Mouse (Mus musculus): ENCODE measurements around the gene Cdc14b. TPM values are rescaled to one million over a fixed set of nuclear protein-coding genes. Genes with fewer than 3 reads are reported as not detected.

Cdc14b gene
- 1.4 and 1.5 TPM in 2 replicates for polyA plus RNA-seq (2021; fragmentation: Nextera tagmentation)
- long read RNA-seq, experiment 1, partial matches to known transcripts = 0 of 4 reads
- long read RNA-seq, experiment 1, other reads (novel, unspliced or antisense) = 4 of 4 reads
- long read RNA-seq, experiment 2, partial matches to known transcripts = 0 of 5 reads
- long read RNA-seq, experiment 2, other reads (novel, unspliced or antisense) = 4 of 5 reads

DNA sequence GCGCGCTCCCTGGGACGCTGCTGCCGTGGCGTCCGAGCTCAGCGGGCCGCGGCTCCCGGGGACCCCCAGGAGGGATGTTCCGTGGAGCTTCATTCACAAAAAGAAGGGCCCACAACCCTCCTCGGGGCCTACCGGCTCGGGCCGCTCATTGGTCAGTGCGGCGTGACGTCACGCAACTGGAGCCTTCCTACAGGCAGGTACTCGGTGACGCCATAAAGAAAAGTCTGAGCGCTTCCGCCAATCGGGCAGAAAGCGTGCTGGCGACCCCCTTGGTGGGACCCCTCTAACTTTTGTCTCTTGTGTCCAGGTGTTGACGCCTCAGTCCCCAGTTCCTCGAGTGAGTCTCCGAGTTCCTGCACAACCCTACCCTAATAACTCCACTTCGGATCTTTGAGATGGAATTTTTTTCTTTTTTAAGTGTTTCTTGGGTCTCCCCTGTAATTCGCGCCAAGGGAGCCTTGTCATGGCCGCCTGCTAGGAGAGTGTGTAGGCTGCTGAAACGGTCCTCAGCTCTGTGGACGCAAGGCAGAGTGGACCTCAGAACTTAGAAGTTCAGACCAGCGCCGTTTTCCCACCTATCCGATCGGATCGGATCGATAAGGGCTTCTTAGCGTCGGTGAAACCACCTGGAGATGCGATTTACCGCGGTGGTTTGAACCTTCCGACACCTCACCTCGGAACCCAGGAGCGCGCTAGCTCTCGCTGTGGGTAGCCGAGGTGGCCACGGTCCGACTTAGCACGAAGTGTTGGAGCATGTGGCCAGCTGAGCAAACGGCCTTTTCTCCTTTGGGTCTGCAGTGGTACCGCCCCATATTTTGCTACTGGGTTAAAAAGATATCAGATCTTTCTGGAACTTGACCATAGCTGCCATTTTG is at the start of gene Cdc14b:
Gene Cdc14b (minus strand): TSS at position 412 of the 875 bp plus-strand sequence.

DNA sequence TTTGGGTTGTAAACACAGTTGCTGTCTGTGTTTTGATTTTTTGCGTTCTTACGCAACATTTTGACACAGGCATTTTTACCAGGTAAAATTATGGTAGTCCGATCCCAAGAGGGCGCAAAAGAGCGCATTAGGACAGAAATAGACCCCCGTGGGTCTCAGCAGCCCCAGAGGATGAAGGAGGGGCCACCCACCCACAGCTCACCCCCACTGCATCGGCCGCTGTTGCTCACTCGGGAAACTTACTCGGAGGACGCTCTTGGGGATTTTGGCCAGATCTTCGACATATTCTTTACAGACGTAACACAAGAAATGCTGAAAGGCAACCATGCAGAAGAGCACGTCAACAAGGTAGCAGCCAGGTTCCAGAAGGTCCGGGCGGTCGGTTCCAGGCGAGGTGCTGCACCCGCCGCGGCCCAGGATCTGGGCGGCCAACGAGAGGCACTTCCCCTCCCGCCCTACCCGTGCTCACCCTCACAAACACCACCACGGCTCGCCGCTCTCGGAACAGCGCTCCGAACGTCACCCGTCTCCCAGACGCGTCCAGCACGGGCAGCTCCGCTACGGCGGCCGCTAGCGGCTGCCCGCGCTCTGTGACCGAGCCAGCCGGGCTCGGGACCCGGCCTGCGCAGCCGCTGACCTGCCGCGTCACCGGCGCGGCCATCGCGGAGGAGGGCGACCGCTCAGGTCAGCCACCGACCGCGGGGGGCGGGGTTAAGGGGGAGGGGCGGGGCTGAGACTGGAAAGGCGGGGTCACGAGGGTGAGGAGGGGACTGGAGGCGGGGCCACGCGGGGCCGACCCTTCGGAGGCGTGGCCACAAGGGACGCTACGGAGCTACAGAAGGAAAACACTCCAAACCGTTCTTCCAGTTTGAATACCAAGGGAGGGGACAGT is 37.2 kb upstream of the Cdc14b start, which contains the start of gene Aaed1:
Gene Aaed1 (minus strand): TSS at position 687 of the 892 bp plus-strand sequence.

GRCm38 (mm10) chr13:64161548-64161915 is 113.6 kb downstream of the Cdc14b start, which contains the start of gene Habp4:
Gene Habp4 (plus strand): TSS chr13:64161824.

DNA sequence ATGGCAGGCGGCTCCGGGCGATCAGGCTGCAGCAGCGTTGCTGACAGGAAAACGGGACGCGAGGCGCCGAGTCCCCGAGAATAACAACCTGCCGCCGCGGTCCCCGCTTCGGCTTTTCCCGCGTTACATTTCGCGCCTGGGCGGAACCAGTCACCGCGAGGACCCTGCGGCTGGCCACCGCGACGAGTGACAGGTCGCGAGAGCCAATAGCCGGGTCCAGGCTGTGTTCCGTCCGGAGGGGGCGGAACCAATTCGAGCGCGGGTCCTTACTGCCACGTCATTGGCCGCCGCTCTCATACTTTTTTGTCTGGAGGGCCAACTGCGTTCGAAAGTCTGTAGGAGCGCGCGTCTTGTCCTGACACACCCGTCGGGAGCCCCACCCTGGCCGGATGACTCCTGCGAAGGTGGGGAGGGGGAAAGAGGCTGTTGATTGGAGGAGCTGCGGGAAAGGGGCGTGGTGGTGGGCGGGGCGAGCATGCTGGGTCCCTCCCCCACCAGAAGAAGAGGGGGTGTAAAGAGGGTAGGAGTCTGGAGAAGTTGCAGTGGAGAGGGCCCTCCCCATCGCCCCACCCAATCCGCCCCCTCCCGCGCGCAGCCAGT is 121.9 kb downstream of the Cdc14b start, which contains the start of gene Zfp367:
Gene Zfp367 (minus strand): TSS at position 120 of the 600 bp plus-strand sequence.

Other genes with a start within 250 kb of the Cdc14b start
- gene Hsd17b3, start 186.1 kb downstream of the Cdc14b start, polyA plus RNA-seq (2021; fragmentation: Nextera tagmentation) = not detected in 2 replicates
- gene Slc35d2, start 145.9 kb downstream of the Cdc14b start, polyA plus RNA-seq (2021; fragmentation: Nextera tagmentation) = 0.85 and 1.8 TPM in 2 replicates
- 14.8 and 23.7 TPM in 2 replicates for gene Zfp367, start 122.1 kb downstream of the Cdc14b start, polyA plus RNA-seq (2021; fragmentation: Nextera tagmentation)
- 38.8 and 254 TPM in 2 replicates for gene Habp4, start 113.5 kb downstream of the Cdc14b start, polyA plus RNA-seq (2021; fragmentation: Nextera tagmentation)
- gene Aaed1, start 37.4 kb upstream of the Cdc14b start, polyA plus RNA-seq (2021; fragmentation: Nextera tagmentation) = 23.9 and 24.9 TPM in 2 replicates
- 102 and 134 TPM in 2 replicates for gene Ctsl, start 95.6 kb upstream of the Cdc14b start, polyA plus RNA-seq (2021; fragmentation: Nextera tagmentation)
- 8.2 and 8.5 TPM in 2 replicates for gene Cdk20, start 157.0 kb upstream of the Cdc14b start, polyA plus RNA-seq (2021; fragmentation: Nextera tagmentation)
- gene Fam240b, start 222.5 kb upstream of the Cdc14b start, polyA plus RNA-seq (2021; fragmentation: Nextera tagmentation) = not detected in 2 replicates

Data from left cerebral cortex, adult 6 months (tissue).